Mouse (Mus musculus): Measurements from ENCODE around the gene Zbtb2.

The Zbtb2 gene

GRCm38 (mm10) chr10:4334039-4334683 is 53.7 kb downstream of the Zbtb2 start:
- peak; percentile 74 for DNase-seq (ENCODE audit: low read depth, low spot score)

- peak; percentile 75 for DNase-seq (ENCODE audit: low read depth, low spot score)
Measured at GRCm38 (mm10) chr10:4333319-4333718, 54.6 kb downstream of the Zbtb2 start.

DNA sequence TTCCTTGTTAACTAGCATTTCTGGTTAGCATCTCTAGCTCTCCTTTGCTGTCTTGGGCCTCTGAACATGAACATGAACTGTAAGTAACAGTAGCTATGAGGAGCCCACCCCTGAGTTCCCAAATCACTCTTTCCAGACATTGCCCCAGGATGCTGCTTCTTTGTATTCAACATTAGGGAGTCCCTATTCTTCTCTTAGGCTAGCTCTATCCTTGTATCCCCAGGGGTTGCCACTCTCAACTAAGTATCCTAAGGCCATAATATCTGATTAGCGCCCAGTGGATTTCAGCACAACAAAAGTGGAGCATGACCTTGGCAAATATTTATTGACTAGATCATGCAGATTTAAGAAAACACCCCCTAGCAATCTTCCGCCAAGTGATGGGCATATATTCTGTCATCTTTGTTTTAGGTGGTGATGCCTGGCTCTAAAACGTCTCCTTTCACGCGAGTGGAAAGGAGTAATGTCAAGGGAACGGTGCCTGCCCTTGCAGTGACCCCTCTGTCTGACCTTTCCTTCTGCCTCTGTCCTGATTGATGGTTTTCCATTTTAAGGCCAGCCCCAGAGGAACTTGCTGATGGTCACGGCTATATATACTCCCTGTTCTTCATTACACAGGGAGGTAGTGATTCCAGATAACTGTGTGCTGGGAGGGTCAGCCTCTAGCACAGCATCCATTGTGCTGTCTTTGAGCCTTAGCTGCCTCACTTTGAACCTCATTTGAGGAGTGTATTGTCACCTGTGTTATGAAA is 55.5 kb downstream of the Zbtb2 start:
- no peak for DNase-seq (ENCODE audit: low read depth, low spot score)

GRCm38 (mm10) chr10:4327716-4328115 is 60.2 kb downstream of the Zbtb2 start:
- no peak for DNase-seq (ENCODE audit: low read depth, low spot score)

- peak; percentile 15 for DNase-seq (ENCODE audit: low read depth, low spot score)
Measured at GRCm38 (mm10) chr10:4325562-4325961, 62.3 kb downstream of the Zbtb2 start.

DNA sequence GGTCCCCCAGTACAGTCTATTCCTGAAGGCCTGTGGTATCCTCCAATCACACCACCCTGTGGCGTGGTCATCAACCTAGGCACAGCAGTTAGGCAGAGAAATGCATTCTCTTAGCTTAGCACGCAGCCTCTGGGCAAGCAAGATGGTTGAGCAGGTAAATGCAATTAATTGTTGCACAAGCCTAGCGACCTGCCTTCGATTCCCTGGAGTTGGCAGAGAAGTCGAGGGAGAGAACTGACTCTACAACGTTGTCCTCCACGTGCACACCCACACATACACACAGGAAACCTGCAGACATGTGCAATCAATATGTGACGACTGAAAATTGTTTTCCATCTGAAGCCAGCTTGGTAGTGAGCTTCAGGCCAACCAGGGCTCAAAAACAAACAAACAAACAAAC is 64.0 kb downstream of the Zbtb2 start:
- no peak for DNase-seq (ENCODE audit: low read depth, low spot score)

Data from brain, adult 2 months (tissue).